Mouse (Mus musculus): ENCODE data around the gene Dffa. TPM values are rescaled to one million over a fixed set of nuclear protein-coding genes. Genes with fewer than 3 reads are reported as not detected.
"Not testable (repeated sequence)": the region's sequence is repeated elsewhere in the genome, so short reads cannot be mapped to it uniquely, and the experiment has no call there.

The Dffa gene
- polyA plus RNA-seq, 1 experiment: 19.0 TPM

DNA sequence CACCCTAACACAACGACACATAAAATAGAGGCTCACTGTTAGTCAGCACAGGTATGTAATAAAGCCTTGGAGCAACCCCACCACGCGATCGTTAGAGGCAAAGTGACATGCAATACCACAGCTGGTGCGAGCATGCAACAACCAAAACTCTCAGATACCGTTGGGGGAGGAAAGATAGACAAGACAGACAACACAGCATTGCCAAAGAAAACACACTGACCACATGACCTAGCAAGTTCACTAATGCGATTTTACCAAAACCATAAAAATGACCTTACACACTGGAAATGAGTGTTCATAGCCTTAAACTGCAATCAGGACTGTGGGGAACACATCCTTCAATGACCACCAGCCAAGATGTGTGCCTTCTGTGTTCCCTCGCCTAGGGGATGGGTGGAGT, 12.6 kb upstream of the Dffa start:
- WGBS: 73% methylated on average over 8 of the region's 8 CpGs
- DNase-seq (ENCODE audit: low read depth, low spot score): no peak

DNA sequence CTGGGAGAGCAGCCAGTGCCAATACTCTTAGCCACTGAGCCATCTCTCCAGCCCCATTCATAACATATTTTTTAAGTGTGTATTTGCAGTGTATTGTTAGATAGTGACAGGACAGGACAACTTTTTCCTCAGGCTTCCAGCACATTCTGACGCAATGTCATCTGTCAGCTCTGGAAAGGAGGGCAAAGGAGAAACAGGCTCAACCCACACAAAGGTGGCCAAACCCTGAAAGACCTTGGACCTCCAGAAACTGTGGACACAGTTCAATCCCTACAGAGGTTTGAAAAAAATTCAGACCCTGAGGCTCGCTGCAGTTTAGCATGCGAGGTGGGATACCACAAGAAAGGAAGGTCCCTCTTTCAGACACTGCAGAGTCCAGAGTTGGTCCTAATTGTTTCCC, 6.0 kb upstream of the Dffa start:
- no peak for DNase-seq (ENCODE audit: low read depth, low spot score)
- 64% methylated on average over 3 of the region's 3 CpGs for WGBS

DNA sequence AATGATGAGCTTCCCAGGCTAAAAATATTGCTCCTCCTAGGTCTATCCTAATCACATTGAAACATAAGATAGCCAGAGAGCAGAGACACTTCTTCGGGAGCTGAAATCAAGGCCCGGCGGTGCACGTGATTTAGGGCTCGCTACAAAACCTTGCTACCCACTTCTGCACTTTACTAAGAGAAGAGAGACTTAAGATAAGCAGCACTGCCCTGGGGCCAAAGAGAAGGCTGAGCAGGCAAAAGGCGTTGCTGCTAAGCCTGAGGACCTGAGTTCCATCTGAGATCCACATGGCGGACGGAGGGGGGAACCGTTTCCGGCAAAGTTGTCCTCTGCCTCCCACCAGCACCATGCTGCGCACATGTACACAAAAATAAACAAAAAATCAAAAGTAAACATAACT, 5.4 kb upstream of the Dffa start:
- 4% methylated on average over 11 of the region's 11 CpGs for WGBS
- no peak for DNase-seq (ENCODE audit: low read depth, low spot score)

DNA sequence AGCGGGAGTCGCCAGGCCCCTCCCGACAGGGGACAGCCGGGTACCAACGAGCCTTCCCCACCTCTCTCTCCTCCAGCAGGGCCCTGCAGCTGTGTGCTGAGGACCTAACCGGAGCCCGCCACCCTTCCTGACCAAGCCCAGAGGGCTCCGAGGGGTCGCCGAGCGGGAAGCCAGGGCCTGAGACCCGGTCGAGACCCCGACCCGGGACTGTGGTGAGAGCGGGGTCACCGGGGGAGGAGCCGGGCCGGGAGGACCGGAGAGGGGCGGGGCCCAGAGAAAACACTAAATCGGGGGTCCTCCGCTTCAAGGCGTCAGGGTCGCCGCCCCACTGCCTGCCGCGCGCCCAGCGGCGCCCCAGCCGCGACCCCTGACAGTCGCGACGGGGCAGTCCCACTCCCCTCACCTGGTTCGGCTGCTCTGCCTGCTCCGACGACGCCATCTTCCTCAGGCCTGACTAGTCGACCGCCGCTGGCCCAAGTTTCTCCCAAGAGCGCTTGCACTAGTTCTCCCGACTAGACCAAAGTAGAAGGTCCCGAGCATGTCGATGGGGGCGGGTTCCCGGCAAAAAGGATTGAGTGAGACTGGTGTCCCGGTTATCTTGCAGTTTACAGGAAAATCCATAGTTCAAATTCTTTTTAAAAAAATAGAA, 4.5 kb upstream of the Dffa start, which contains the start of gene Pex14:
TSS of gene Pex14 (minus strand) at position 508 of the 649 bp plus-strand sequence.
- DNase-seq (ENCODE audit: low read depth, low spot score): peak; percentile 70
- under 1% methylated on average over 50 of the region's 50 CpGs for WGBS

DNA sequence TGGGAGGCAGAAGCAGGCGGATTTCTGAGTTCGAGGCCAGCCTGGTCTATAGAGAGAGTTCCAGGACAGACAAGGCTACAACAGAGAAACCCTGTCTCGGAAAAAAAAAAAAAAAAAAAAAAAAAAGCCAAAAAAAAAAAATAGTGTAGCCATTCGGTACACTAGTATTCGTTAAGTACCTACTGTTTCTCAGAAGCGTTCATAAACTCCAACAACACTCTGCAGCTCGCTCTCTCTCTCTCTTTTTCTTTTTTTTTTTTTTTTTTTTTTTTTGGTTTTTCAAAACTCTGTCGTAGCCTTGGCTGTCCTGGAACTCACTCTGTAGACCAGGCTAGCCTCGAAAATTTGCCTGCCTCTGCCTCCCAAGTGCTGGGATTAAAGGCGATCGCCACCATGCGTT, 3.5 kb upstream of the Dffa start:
- not testable (repeated sequence) for DNase-seq (ENCODE audit: low read depth, low spot score)
- WGBS: 85% methylated on average over 12 of the region's 12 CpGs

DNA sequence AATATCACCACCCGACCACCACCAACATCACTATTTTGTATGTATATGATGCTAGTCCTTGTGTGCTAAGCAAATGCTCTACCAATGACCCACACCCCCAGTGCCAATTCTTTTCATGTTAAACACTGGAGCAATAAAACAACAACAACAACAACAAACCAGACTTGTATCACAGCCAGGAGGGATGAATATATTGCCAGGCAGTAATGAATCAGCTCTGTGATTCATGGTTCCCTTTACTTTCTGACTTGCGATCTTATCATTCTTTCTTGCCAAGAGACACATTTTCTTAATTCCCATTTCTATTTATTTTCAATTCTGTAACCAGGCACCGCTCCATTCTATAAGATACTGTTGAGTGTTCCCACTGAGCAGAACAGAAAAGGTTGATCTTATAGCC, 2.5 kb upstream of the Dffa start:
- DNase-seq (ENCODE audit: low read depth, low spot score): no peak
- 84% methylated on average over 3 of the region's 3 CpGs for WGBS

DNA sequence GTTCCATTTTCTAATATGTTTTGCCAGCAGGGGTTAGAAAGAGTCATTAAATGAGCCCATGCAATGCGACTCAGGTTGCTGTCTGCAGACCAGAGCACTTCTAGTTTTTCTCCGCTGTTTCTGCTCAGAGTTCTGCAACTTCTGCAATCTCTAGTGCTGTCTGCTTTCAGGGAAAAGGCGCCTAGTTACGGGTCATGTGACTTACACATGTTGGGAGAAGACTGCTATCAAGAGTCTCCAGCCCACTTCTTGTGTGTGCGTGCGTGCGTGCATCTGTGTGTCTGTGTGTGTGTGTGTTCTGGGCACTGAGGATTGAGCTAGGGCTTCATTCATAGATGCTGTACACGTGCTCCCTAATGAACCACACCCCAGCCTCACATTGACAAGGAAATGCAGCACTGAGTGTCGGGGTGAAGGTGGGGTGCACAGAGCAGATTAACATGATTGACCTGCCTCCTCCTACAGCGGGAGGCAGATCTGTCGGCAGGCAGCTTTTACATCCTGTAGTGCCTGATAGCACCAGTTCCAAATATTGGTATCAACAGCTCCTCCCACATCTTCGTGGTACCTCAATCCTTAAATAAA, 16.1 kb downstream of the Dffa start:
- whole genome bisulfite sequencing: 82% methylated on average over 12 of the region's 12 CpGs
- DNase-seq (ENCODE audit: low read depth, low spot score): not testable (repeated sequence)

DNA sequence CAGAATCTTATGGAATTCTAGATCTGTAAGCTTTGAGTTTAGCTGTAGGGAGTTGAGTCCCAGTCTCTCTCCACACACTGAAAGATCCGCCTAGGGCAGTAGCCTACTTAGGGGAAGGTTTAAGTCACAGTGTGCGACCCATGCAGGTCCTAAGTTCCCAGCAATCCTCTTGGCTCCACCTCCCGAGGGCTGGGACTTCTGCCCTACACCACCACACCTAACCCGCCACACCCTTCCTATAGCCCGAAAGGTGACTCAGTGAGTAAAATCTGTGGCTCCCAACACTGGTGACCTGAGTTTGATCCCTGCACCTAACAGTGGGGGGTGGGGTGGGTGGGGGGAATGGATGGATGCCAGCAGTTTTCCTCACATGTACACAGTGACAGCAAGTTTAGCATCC, 19.5 kb downstream of the Dffa start:
- DNase-seq (ENCODE audit: low read depth, low spot score): no peak
- WGBS: 23% methylated on average over 5 of the region's 5 CpGs

DNA sequence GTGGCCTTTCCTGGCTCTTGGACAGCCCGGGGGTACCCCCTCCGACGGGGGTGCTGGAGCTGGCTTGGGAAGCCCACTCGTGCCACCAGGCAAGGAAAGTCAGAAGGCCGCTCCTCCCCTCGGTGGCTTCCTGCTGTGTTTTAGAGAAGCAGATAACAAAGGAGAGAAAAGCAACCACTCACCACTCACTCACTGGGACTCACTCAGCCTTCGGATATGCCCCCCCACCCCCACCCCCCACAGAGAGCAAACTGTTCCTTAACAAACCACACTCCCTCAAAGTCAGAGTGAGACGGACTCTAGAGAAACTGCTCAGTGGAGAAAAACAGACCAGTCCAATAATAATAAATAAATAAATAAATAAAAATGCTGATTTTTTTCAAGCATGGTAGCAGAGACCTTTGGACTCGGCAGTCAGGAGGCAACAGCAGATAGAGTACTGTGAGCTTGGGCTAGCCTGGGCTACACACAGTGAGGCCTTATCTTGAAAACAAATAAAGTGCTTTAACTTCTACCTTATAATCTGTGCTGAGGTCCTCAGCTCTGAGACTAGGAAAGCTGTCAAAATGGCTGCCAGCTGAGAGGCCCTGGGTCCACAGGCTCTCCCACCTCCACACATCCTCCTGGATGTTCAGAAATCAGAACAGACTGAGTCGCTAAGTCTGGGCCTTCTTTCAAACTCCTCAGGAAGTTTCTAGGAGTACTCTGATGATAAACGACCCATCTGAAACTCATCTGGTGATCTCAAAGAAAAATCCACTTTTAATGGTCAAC, 21.6 kb downstream of the Dffa start:
- WGBS: 76% methylated on average over 11 of the region's 11 CpGs

DNA sequence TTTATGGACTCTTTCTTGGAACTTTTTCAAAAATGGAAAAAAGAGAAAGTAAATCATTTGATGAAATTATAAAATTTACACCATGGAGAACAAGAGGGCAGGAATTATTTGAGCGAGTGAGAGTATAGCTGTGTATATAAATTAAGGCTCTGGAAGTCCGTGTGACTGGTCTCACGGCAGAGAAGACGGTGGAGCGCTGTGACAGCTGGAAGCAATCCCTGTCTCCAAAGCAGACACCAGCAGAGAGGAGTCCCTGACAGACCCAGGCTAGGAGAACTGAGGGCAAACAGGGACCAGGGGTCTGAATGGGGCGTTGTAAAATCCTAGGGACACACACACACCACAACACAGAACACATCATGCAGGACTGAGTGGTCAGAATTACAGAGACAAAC, 22.2 kb downstream of the Dffa start:
- no peak for DNase-seq (ENCODE audit: low read depth, low spot score)
- WGBS: 69% methylated on average over 6 of the region's 6 CpGs

More for the DNA sequence above, 21.6 kb downstream of the Dffa start:
- no peak for DNase-seq (ENCODE audit: low read depth, low spot score)

DNA sequence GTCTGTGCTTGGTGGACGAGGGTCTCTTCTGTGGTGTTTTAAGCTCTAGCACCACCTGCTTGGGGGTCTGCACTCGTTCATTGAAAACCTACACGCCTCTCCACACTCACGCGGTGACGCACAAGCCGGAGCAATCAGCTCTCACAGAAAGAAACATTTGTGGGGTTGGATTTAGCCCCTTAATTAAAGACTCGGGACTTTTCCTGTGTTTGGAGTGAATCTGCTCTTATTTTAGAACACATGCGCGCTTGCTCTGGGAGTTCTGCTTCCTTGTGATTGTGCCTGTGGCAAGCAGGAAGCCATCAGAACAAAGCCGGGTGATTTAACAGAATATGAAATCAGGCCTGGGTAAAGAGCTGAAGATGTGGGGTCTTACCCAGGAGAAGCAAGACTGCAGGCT, 22.7 kb downstream of the Dffa start, which contains the start of gene Cort:
TSS of gene Cort (minus strand) at position 101 of the 400 bp plus-strand sequence.
- WGBS: 89% methylated on average over 11 of the region's 11 CpGs
- DNase-seq (ENCODE audit: low read depth, low spot score): no peak

DNA sequence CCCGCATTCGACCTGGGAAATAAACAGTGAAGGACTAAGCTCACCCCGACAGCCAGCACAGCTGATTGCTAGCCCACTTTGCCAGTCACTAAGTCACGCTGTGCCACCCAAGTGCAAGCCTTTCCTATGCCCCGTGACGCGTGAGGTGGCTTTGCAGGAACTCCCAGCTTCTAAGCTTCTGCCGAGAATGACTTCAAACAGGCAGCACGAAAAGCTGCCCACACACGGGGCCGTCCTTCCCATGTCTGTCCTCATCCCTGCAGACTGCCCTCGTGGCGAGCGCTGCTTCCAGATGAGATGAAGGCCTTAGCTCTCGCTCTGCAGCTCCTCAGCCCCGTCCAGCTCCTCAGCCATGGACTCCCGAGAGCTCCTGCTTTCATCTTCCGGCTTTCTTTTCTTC, 24.5 kb downstream of the Dffa start:
- WGBS: 80% methylated on average over 18 of the region's 18 CpGs
- no peak for DNase-seq (ENCODE audit: low read depth, low spot score)

DNA sequence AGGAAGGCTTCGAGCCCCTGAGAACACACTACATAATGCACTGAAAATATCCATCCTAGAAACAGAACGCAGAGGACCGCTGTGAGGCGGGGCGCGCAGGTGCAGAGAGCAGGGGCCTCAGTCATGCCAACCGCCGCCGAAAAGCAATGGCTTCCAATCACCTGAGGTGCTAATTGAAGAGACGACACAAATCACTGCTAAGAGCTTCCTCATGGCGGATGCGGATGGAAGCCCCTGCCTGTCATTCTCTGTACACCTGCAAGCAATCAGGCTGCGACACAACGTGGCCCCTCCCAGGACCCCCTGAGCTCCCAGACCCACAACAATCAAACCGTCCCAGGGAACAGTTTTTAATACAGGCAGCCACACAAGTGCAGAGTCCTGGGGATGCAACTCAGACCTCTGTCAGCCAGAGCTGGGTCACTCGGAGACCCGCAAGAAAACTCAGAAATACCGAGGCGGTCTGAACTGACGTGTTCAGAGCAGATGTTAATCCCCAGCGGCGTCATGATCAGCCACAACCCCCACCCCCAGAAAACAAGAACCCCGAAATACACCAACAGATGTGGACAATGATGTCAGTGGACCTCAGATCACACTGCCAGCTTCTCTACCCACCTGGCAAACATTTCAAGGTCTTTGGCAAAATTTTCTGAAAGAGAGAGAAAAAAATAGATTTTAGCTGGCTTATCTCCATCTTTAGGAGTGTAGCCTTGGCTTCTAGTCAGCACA, 27.2 kb downstream of the Dffa start:
- WGBS: 94% methylated on average over 23 of the region's 23 CpGs
- DNase-seq (ENCODE audit: low read depth, low spot score): no peak

DNA sequence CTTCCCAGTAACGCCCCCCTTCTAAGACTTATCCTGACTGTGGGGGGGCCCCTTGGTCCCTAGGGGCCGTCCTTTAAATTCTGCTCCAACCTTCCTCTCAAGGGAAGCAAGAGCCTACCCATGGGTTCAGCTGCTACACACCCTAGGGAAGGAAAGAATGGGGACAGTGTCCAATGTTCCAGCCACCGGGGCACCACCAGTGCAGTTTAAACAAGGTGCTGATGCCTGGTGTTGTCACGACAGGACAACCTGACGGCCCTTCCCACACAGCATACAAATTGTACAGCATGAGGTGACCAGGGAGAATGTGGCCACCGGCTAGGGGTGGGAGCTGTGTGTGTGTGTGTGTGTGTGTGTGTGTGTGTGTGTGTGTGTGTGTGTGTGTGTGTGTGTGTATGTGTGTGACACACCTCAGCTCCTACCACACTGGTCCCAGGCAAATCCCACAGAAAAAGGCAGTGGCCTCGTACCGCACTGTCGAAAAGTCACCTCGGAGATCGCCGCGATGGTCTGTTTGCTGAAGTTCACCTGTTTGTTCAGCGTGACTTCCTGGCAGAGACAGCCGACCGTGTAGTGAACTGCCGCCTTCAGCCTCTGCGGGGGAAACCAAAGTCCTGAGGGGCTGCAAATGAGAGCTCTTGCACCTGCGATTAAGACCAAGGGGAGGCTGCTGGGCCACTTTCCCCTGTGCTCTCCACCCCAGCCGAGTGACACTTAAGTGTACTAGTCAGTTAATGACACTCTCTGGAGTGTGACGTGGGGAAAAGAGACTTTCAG, 28.0 kb downstream of the Dffa start:
- DNase-seq (ENCODE audit: low read depth, low spot score): no peak
- WGBS: 51% methylated on average over 21 of the region's 21 CpGs

DNA sequence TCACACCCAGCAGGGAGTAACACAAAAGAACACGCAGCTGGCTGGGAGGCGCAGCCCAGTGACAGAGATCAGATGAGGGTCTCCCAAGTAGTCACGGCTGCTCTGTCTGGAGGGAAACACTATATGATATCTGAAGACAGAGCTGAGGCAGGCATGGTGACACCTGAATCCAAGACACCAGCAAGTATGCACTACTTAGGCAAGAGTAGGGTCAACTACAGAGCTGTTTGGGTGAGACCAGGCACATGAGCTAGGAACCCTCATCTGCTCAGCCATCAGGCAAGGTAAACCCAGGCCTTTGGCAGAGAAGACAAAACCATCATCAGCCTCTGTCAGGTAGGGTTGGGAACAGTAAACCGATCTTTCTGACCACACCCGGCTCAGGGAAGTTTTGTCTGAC, 29.4 kb downstream of the Dffa start:
- 70% methylated on average over 5 of the region's 5 CpGs for WGBS
- no peak for DNase-seq (ENCODE audit: low read depth, low spot score)

DNA sequence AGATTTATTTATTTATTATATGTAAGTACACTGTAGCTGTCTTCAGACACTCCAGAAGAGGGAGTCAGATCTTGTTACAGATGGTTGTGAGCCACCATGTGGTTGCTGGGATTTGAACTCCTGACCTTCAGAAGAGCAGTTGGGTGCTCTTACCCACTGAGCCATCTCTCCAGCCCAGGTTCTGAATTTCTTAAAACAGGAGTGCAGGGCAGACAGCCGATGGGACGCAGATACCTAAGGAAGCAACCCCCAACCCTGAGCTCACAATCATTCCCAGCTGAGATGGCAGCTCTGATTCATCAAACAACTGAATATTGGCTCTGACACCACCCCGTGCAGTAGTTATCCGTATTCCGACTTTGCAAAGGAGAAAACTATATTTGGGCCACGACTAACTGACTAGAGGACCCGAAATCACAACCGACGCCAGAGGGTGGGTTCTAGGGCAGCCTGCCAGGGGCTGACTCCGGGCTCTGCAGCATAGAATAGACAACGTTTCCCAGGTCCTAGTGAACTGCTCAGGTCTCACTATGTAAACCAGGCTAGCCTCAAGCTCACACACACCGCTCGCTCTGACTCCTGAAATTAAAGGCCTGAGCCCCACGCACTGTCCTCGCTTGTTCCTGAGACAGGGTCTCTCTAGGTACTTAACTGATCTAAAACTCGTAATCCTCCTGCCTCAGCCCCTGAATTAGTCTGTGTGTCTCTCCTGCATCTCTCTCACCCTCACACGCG, 32.3 kb downstream of the Dffa start:
- WGBS: 71% methylated on average over 18 of the region's 18 CpGs

DNA sequence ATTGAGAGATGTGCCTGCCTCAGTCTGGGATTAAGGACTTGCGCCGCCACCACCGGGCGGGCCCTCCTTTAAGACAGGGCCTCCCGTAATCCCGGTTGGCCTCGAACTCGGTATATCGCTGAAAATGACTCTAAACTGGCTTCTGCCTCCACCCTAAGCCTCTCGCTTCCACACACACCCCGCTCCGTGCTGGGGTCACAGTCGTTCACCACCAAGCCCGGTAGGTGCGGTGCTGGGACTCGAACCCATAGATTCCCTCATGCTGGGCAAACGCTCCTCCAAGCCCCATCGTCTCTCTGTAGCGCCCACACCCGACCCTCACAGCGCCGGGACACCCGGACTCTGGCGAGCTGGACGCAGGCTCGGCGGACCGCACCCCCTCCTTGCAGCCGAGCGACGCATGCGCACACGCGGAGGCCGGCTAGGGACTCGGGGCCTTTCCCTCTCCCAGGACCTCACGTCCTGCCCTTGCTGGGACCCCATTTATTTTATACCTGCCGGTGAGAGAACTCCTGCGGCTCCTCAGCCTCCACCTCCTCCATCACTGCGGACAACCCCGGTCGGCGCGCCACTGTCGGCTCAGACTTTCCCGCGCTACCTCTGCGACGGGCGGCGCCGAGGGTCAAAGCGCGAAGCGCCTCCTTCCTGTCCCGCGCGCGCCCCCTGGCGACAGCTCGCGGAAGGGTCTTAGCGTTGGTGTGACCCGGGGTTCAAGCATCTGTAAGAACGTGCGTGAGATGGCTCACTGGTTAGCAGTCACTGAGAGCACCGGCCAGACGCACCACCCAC, 33.2 kb downstream of the Dffa start, which contains the start of gene Cenps:
TSS of gene Cenps (minus strand) at position 648 of the 789 bp plus-strand sequence.
- 1% methylated on average over 68 of the region's 68 CpGs for WGBS
- DNase-seq (ENCODE audit: low read depth, low spot score): peak; percentile 39

More for the DNA sequence above, 32.3 kb downstream of the Dffa start:
- DNase-seq (ENCODE audit: low read depth, low spot score): no peak

DNA sequence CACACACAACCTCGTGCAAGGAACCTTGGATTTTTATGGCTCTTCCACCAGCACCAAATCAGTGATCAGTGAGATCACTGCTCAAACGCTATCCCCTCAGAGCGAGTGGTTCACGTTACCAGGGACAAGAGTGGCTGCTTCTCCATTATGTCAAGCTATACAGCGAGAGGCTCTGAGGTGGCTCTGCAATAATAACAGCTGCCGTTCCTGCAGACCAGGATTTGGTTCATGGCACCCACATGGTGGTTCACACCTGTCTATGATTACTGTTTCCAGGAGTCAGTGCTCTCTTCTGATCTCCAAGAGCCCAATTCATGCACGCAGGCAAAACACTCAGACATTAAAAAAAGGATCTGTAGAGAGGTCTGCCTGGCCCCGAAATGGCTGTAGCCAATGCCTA, 34.6 kb downstream of the Dffa start:
- no peak for DNase-seq (ENCODE audit: low read depth, low spot score)
- 76% methylated on average over 8 of the region's 8 CpGs for WGBS

All from large intestine, adult 2 months (tissue).